Mouse (Mus musculus) T-helper 2 cell (primary cell): ENCODE measurements around the gene Cbx4.

Experiments used
- in situ Hi-C: fragments of 300-600 bp; cut with MboI, MseI; formaldehyde crosslinking; loops from one replicate; pipeline ENCODE4 v1.15.1; 2025; ENCODE audit warnings: high pct_unique_total_duplicates

Cbx4 gene

GRCm38 (mm10) chr11:119086144-119086971 lies at the start of gene Cbx4:
TSS of gene Cbx4 (minus strand) at chr11:119086221.
- in situ Hi-C loops: loop anchor here (5.0 kb wide), 1 partner anchor 34 kb away; no protein-coding TSS in a partner anchor

DNA sequence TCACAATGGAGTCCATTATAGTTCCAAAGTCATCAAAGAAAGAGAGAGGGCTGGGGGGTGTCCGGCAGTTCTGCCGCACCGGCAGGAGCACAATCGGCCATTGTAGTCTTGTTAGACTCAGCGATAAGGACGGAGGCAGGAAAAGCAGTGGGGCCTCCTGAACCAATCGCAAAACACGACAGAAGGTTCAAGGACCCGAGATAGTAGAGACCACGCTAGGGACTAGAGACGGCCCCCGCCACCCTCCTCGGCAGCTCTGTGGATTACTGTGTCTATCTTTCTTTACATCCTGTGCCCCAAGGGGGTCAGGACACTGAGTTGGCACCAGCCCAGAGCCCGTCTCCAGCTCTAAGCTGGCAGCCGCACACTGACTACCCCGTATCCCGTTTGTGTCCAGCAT lies 48.6 kb upstream of the Cbx4 start:
- in situ Hi-C loops: no loop called here

GRCm38 (mm10) chr11:119133437-119134221 lies 47.6 kb upstream of the Cbx4 start:
- in situ Hi-C loops: no loop called here

DNA sequence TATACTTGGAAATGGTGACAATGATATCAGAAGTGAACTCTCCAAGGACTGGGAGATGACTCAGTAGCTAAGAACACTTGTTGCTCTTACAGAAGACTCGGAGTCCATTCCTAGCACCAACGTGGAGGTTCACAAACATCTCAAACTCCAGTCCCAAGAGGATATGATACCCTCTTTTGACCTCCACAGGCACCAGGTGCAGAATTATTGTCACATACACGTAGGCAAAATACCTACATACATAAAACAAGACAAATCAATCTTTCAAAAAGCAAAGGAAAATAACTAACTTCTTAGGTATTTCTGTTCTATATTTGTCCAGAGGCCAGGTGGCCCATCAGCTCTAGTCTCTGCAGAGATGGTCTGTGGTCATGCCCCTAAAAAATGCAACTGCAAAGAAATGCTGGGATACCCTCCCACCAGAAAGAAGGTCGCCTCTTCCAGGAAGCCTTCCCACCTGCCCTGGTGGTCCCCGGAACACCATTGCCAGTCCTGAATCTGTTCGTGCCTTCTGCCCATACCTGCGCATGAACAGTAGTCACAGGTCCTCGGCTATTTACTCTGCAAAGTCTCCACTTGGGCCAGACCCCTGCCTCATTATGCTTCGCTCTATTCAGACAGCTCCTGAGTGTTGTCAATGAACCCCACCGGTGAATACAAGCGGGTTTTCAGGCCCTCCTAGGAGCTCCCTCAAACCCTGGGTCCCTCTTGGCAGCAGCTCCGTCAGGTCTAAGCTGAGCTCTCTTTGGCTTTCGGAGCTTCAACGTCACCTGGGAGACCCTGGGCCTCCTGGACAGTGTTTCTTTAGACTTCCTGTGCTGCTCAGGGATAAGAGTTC lies 46.4 kb upstream of the Cbx4 start:
- in situ Hi-C loops: no loop called here

GRCm38 (mm10) chr11:119130081-119130765 lies 44.2 kb upstream of the Cbx4 start:
- in situ Hi-C loops: no loop called here

- in situ Hi-C loops: loop anchor here (5.0 kb wide), 2 partner anchors 37 to 78 kb away; no protein-coding TSS in a partner anchor
These were observed 43.4 kb upstream of the Cbx4 start for GRCm38 (mm10) chr11:119129281-119130058.

DNA sequence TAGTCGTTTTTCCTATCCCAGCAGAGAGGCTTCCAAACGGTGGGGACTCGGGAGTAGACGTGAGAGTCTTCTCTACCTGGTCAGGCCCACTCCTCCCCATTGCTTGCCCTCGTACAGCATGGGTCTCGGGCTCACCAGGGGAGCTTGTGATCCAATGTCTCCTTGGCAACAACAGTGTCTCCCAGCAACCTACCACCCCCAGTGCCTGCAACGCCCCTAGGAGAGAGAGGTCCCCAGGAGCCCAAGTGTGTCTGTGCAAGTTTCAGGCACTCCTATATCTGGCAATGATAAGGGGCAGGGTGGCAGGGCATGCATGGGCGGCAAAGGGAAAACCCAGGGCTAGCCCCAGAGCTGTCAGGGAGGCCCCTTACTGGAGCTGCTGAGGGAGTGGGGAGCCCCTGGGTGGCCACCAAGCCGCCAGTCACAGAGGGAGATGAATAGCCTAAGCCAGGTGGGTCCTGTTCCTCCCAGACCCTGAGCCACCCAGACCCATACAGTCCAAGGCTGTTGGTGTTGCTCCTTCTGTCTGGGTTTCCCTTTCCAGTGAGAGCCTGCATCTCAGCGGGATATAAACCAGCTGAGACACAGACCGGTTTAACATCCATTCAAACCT lies 42.8 kb upstream of the Cbx4 start:
- in situ Hi-C loops: loop anchor here (5.0 kb wide), 2 partner anchors 36 to 79 kb away; no protein-coding TSS in a partner anchor

GRCm38 (mm10) chr11:119127686-119128473 lies 41.9 kb upstream of the Cbx4 start:
- in situ Hi-C loops: loop anchor here (5.0 kb wide), 2 partner anchors 36 to 79 kb away; no protein-coding TSS in a partner anchor

DNA sequence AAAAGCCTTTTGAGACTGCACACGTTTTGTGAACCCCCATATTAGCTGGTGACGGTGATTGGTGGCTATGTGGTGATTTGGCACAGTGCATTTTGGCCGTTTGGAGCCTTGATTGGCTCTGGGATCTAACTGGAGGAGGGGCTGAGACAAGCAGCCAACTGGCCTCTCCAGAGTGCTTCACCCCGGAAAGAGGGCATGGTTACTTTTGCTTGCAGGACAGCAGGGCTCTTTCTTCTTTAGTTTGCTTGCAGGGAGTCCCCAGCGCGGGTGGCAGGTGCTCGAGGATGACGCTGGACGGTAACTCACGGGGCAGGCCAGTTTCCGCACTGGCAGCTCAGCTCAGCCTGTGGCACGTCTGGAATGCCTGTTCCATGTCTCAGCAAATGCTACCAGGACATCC lies 41.1 kb upstream of the Cbx4 start:
- in situ Hi-C loops: loop anchor here (5.0 kb wide), 2 partner anchors 35 to 80 kb away; no protein-coding TSS in a partner anchor

DNA sequence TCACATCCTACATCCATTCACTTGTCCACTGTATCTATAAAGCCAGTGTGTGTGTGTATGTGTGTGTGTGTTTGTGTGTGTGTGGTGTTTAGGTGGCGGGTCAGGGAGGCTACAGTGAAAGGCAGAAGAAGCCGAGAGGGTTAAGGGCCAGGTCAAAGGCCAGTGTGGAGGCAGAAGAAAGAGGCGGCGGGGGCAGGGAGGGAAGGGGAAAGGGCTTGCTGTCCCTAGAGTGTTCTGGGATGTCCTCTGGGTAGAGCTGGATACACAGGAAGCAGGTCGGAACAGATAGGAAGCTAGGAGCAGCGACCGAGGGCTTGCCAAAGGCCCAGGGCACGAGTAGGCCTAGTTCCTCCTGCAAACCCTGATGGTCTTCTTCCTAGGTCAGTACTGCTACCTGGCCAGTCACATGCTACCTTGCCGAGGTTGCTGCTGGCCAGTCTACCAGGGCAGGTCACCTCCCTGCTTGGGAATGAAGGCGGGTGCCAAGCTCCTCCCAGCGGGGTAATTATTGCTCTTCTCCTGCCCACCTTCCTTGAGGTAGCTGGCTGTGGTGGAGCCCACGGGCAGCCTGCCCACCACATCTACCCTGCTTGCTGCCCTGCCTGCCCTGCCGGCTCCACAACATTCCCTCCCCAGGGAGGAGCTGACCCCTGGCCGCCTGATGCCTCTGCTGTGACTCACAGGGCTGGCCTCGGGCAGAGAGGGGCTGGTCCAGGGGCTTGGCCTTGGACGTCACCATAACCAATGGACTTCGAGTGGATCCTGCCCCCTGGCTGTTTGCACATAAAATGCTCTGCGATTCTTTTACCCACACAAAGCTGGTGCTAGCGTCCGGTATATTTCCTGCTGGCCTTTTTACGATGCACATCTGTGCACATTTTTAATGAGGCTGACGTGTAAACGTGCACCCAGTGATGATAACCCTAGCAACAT lies 40.2 kb upstream of the Cbx4 start:
- in situ Hi-C loops: loop anchor here (5.0 kb wide), 2 partner anchors 34 to 81 kb away; no protein-coding TSS in a partner anchor

GRCm38 (mm10) chr11:119124536-119124935 lies 38.5 kb upstream of the Cbx4 start:
- in situ Hi-C loops: no loop called here

GRCm38 (mm10) chr11:119123522-119124319 lies 37.7 kb upstream of the Cbx4 start:
- in situ Hi-C loops: no loop called here

DNA sequence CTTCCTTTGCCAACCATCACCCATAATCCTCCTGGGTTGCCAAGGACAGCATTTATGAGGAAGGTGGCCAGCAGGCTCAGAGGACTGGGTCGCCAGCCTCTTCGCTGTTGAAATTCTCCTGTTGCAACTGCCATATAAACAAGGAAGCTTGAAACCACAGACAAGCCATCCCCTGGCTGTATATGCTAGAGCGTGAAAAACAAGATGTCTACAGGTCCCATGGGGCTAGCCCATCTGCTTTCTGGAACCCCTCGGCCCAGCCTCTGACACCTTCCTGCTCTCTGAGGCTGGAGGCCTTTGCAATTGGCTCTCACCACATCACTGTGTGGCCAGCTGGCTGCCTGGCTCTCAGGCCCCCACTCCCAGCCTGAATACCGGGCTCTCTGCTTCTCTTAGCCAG lies 36.4 kb upstream of the Cbx4 start:
- in situ Hi-C loops: no loop called here

GRCm38 (mm10) chr11:119118905-119119304 lies 32.9 kb upstream of the Cbx4 start:
- in situ Hi-C loops: no loop called here

GRCm38 (mm10) chr11:119117945-119118344 lies 31.9 kb upstream of the Cbx4 start:
- in situ Hi-C loops: no loop called here

GRCm38 (mm10) chr11:119116992-119117391 lies 31.0 kb upstream of the Cbx4 start:
- in situ Hi-C loops: no loop called here

GRCm38 (mm10) chr11:119112721-119113120 lies 26.7 kb upstream of the Cbx4 start:
- in situ Hi-C loops: no loop called here
